Mouse (Mus musculus): ENCODE measurements at regions not wholly inside any gene's neighbourhood (a gene's known extent, or its start where the extent isn't known, plus 50 kb on each side); places are given as distances from the start of the nearest gene placed in this dataset.

- DNase-seq, result no peak
These were observed 190.1 kb upstream of the Hmga2 start for GRCm38 (mm10) chr10:120666202-120666860.

GRCm38 (mm10) chr10:120665670-120666069 is 189.4 kb upstream of the Hmga2 start:
- DNase-seq, result no peak

GRCm38 (mm10) chr10:120664419-120664818 is 188.2 kb upstream of the Hmga2 start:
- no peak for DNase-seq

GRCm38 (mm10) chr10:120663396-120663795 is 187.1 kb upstream of the Hmga2 start:
- DNase-seq, result no peak

GRCm38 (mm10) chr10:120660503-120660902 is 184.2 kb upstream of the Hmga2 start:
- no peak for DNase-seq

GRCm38 (mm10) chr10:120655238-120655931 is 179.1 kb upstream of the Hmga2 start:
- no peak for DNase-seq

- no peak for DNase-seq
These were observed 176.4 kb upstream of the Hmga2 start for GRCm38 (mm10) chr10:120652525-120653215.

GRCm38 (mm10) chr10:120651845-120652244 is 175.6 kb upstream of the Hmga2 start:
- DNase-seq, result no peak

- DNase-seq, result no peak
These were observed 174.1 kb upstream of the Hmga2 start for GRCm38 (mm10) chr10:120650336-120650735.

GRCm38 (mm10) chr10:120648741-120649140 is 172.5 kb upstream of the Hmga2 start:
- DNase-seq, result no peak

- no peak for DNase-seq
These were observed 171.8 kb upstream of the Hmga2 start for GRCm38 (mm10) chr10:120648031-120648430.

- DNase-seq, result no peak
These were observed 171.1 kb upstream of the Hmga2 start for GRCm38 (mm10) chr10:120647323-120647722.

- no peak for DNase-seq
These were observed 170.6 kb upstream of the Hmga2 start for GRCm38 (mm10) chr10:120646862-120647311.

GRCm38 (mm10) chr10:120640847-120641246 is 164.6 kb upstream of the Hmga2 start:
- DNase-seq, result no peak

- no peak for DNase-seq
These were observed 162.0 kb upstream of the Hmga2 start for GRCm38 (mm10) chr10:120638316-120638715.

GRCm38 (mm10) chr10:120635818-120636543 is 159.7 kb upstream of the Hmga2 start:
- DNase-seq, result no peak

- no peak for DNase-seq
These were observed 158.9 kb upstream of the Hmga2 start for GRCm38 (mm10) chr10:120635194-120635593.

GRCm38 (mm10) chr10:120632071-120632470 is 155.8 kb upstream of the Hmga2 start:
- no peak for DNase-seq

- no peak for DNase-seq
These were observed 151.8 kb upstream of the Hmga2 start for GRCm38 (mm10) chr10:120628066-120628465.

- DNase-seq, result no peak
These were observed 149.2 kb upstream of the Hmga2 start for GRCm38 (mm10) chr10:120625474-120625873.

GRCm38 (mm10) chr10:120624203-120624942 is 148.1 kb upstream of the Hmga2 start:
- DNase-seq, result no peak

- peak in 1 of 2 experiments; percentile 1 for DNase-seq
These were observed 140.2 kb upstream of the Hmga2 start for GRCm38 (mm10) chr10:120616406-120617015.
